Mouse (Mus musculus): Measurements from ENCODE around the gene Aloxe3.

The Aloxe3 gene

GRCm38 (mm10) chr11:69095511-69096231 is 30.0 kb upstream of the Aloxe3 start:
- DNase-seq = peak in 1 of 2 experiments; percentile 2

GRCm38 (mm10) chr11:69096360-69096986 is 29.2 kb upstream of the Aloxe3 start:
- DNase-seq = peak in 1 of 2 experiments; percentile 23

DNA sequence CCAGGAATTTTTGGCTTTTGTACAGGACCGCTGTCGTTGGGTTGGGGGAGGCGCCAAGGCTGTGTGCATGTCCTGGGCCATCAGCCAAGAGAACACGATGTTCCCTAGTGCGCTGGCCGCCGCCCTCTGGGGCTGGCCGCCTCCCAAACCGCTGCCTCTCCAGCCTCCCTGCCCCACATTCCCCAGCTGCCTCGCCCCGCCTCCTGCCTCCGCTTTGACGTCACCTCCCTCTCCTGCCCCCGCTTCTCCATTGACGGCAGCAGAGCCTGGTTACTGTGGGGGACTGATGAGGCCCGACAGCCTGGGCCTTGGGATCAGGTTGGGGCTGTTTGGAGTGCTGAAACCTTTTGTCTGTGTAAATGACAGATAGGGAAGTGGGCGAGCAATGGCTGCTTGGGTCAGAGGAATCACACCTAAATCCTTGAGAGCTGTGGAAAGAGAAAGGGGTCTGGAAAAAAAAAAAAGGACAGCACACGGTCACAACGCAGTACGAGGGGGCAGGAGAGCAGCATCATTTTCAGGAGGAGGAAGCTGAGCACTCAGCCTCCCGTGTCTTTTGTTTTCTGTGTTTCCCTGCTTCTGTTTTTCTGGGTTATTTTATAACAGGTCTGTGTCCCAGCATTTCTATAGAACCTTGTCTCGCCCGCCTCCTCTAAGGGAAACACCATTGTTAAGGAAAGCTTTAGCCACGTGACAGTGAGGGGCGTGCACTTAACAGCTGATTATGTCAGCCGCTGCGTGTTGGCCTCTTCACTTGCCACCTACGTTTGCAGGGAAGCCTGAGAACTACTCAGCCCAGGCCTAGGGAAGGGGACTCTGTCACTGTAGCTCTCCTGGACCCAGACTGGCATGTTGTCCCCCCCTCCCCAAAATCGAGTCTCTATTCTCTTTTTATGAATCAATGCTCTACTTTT is 28.5 kb upstream of the Aloxe3 start:
- DNase-seq = peak; percentile 81 to 82

DNA sequence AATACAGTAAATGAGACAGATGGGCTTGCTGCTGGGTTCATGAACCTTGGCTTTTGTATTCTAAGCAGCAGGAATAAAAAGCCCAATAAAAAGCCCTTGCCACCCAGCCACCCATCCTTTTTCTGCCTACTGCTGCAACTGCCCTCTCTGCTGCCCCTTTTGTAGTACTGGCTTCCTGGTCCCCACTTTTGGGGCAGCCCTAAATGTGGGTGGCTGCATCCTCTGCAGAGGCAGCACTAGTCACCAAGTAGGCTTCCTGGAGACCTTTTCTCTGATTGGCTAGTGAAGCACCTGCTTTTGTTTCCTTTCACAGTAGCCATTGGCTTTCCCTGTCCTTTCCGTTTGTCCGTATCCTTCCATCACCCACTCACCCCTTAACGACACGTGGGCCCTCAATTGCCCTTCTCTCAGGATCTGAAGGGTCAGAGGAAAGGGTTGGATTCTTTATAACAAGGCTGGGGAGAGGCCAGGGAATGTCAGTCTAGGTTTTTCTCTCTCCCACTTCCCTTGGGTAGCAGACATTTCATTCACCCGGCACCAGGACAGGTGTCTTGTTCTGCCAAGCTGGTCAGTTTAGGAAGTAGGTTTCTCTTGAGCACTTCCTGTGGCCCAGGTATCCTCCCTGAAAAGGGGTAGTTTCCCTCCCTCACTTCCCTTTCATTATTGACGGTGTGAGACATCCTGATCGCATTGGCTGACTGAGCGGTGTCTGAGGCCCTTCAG is 27.5 kb upstream of the Aloxe3 start:
- no peak for DNase-seq

GRCm38 (mm10) chr11:69098762-69099091 is 27.0 kb upstream of the Aloxe3 start:
- peak; percentile 99 for DNase-seq

GRCm38 (mm10) chr11:69099177-69099914 is 26.4 kb upstream of the Aloxe3 start:
- peak; percentile 73 to 79 for DNase-seq

DNA sequence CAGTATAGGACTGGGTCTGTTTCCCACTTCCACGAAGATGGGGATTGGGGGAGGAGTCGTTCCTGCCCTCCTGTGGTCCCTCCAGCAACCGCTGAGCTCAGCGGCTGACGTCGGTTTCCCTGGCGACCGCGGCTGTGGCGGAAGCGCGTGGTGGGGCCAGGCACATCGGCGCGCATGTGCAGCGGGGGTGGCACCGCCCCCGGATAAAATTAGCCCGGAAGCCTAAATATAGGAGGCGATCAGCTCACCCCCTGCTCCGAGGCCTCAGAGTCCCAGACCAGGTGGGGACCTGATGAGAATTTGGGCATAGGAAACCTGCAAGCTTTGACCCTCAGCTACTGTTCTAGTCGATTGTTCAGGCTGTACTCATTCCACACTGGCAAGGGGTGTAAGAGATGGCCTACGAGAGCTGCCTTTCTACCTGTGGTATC is 25.8 kb upstream of the Aloxe3 start:
- DNase-seq = peak; percentile 89 to 91

DNA sequence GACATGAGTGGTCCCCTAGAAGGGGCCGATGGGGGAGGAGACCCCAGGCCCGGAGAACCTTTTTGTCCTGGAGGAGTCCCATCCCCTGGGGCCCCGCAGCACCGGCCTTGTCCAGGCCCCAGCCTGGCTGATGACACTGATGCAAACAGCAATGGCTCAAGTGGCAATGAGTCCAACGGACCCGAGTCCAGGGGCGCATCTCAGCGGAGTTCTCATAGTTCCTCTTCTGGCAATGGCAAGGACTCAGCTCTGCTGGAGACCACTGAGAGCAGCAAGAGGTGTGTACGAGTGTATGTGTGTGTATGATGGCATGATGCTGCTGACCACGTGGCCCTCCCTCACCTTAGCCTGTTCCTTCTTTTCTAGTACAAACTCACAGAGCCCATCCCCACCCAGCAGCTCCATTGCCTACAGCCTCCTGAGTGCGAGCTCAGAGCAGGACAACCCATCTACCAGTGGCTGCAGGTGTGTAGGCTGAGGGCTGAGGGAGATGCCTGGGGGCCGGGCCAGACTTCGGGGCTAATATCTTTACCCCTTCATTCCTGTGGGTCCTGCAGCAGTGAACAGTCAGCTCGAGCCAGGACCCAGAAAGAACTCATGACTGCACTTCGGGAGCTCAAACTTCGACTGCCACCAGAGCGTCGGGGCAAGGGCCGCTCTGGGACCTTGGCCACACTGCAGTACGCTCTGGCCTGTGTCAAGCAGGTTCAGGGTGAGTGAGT is 24.9 kb upstream of the Aloxe3 start:
- DNase-seq = no peak

DNA sequence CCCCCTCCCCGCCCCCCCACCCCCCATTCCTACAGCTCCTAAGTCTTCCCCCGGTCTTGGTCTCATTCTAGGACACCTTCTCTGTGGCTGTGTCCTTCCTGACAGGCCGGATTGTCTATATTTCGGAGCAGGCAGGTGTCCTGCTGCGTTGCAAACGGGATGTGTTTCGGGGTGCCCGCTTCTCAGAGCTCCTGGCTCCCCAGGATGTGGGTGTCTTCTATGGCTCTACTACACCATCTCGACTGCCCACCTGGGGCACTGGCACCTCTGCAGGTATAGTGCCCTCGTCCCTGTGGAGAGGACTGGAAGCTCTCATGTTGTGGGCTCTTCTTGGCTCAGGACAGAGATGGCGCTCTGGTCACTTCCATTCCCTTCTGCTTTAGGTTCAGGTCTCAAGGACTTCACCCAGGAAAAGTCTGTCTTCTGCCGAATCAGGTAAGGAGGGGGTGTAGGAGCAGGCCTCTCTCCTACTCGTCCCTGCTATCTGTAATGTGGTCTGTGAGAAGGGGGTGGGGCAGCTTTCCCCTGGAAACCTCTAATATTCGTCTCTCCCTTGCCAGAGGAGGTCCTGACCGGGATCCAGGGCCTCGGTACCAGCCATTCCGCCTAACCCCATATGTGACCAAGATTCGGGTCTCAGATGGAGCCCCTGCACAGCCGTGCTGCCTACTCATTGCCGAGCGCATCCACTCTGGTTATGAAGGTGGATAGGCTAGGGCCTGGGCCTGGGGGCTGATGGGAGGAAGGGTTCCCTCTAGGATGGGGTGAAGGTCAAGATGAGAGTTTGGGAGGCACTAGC is 23.9 kb upstream of the Aloxe3 start:
- no peak for DNase-seq

GRCm38 (mm10) chr11:69102403-69102725 is 23.3 kb upstream of the Aloxe3 start:
- peak in 1 of 2 experiments; percentile 48 for DNase-seq

GRCm38 (mm10) chr11:69103121-69103520 is 22.6 kb upstream of the Aloxe3 start:
- no peak for DNase-seq

GRCm38 (mm10) chr11:69103531-69104435 is 21.9 kb upstream of the Aloxe3 start:
- DNase-seq = no peak

GRCm38 (mm10) chr11:69104487-69104886 is 21.2 kb upstream of the Aloxe3 start:
- no peak for DNase-seq

GRCm38 (mm10) chr11:69105227-69105626 is 20.5 kb upstream of the Aloxe3 start:
- no peak for DNase-seq

- no peak for DNase-seq
Measured at GRCm38 (mm10) chr11:69105796-69106195, 19.9 kb upstream of the Aloxe3 start.

DNA sequence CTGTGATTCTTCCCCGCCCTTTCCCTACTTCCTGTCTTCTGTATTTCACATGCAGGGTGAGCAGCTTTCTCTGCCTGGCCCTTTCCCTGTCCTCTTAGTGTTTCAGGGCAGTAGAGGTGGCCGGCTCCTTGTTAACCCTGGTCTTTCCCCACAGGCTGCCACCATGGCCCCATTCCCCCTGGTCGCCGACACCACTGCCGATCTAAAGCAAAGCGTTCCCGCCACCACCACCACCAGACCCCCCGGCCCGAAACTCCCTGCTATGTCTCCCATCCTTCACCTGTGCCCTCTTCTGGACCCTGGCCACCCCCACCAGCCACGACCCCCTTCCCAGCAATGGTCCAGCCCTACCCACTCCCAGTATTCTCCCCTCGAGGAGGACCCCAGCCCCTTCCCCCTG is 19.4 kb upstream of the Aloxe3 start:
- DNase-seq = no peak

DNA sequence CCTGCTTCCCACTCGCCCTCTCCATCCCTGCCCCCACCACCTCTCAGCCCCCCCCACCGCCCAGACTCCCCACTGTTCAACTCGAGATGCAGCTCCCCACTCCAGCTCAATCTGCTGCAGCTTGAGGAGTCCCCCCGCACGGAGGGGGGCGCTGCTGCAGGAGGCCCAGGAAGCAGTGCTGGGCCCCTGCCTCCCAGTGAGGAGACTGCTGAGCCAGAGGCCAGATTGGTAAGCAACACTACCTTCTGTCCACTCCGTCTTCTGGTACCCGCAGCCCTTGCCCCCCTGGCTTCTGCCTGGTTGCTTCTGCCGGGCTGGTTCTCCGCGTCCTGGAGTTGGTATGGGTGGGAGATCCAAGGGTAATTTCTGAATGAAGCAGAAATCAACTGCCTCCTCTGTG is 18.9 kb upstream of the Aloxe3 start:
- DNase-seq = no peak

DNA sequence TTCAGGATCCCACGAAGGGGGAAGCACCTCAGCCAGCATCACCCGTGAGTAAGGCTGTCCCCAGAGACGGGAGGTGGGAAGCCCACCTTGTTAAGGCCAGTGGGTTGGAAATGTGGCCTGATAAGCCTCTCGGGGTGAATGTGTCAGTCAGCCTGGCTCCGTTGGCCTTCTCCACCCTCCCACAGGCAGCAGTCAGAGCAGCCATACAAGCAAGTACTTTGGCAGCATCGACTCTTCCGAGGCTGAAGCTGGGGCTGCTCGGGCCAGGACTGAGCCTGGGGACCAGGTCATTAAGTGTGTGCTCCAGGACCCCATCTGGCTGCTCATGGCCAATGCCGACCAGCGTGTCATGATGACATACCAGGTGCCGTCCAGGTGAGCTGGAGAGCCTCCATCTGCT is 18.0 kb upstream of the Aloxe3 start:
- DNase-seq = no peak

- no peak for DNase-seq
Measured at GRCm38 (mm10) chr11:69108223-69108622, 17.5 kb upstream of the Aloxe3 start.
